Mouse (Mus musculus) limb, embryonic 11.5 days (tissue): ENCODE data around the gene Acvr2b. TPM values are rescaled to one million over a fixed set of nuclear protein-coding genes. Genes with fewer than 3 reads are reported as not detected.

Experiments used
- ATAC-seq: fragments of 200-750 bp; cut with Nextera tagmentation; 2 replicates; pipeline ENCODE4 v1.8.0; 2017; ENCODE audit warnings: low read depth; ENCODE audit not compliant: insufficient number of reproducible peaks, low FRiP score, low TSS enrichment
- DNase-seq: peaks from one replicate; pipeline ENCODE4 v3.0.0-alpha.2; 2015; ENCODE audit warnings: low spot score
- H3K27ac ChIP-seq: fragments of 300-500 bp; sonication (generic); replicated peaks from 2 replicates; pipeline ENCODE4 v1.5.1; 2014; ENCODE audit warnings: low read depth, mild to moderate bottlenecking, low read length
- H3K27me3 ChIP-seq: fragments of 300-500 bp; sonication (generic); 2 replicates; pipeline ENCODE4 v1.6.1; 2014; ENCODE audit warnings: mild to moderate bottlenecking, low read length, mixed read lengths; ENCODE audit not compliant: control insufficient read depth, insufficient read depth
- H3K36me3 ChIP-seq: fragments of 300-500 bp; sonication (generic); 2 replicates; pipeline ENCODE4 v1.6.1; 2014; ENCODE audit warnings: mild to moderate bottlenecking, low read length, moderate library complexity, mixed read lengths; ENCODE audit not compliant: control insufficient read depth, insufficient read depth
- H3K4me1 ChIP-seq: fragments of 300-500 bp; sonication (generic); 2 replicates; pipeline ENCODE4 v1.6.1; 2014; ENCODE audit warnings: low read length, mixed read lengths; ENCODE audit not compliant: control insufficient read depth, insufficient read depth
- H3K4me2 ChIP-seq: fragments of 300-500 bp; sonication (generic); 2 replicates; pipeline ENCODE4 v1.6.1; 2014; ENCODE audit warnings: low read depth, mild to moderate bottlenecking, moderate library complexity; ENCODE audit not compliant: severe bottlenecking
- H3K4me3 ChIP-seq: fragments of 300-500 bp; sonication (generic); 2 replicates; pipeline ENCODE4 v1.5.1; 2014; ENCODE audit warnings: low read depth, low read length
- H3K9ac ChIP-seq: fragments of 300-500 bp; sonication (generic); 2 replicates; pipeline ENCODE4 v1.6.1; 2014; ENCODE audit warnings: mild to moderate bottlenecking, low read length
- H3K9me3 ChIP-seq: fragments of 300-500 bp; sonication (generic); 2 replicates; pipeline ENCODE4 v1.6.1; 2016; ENCODE audit warnings: low read length; ENCODE audit not compliant: control insufficient read depth
- WGBS: fragments of 180-500 bp; shearing (Covaris S2); extraction: QIAGEN DNeasy Blood & Tissue Kit; methylation state at CpG from one replicate; pipeline ENCODE4 v1.1.7; 2014; 5-methylcytosine and 5-hydroxymethylcytosine counted together
- polyA plus RNA-seq: library from polyadenylated mRNA; unstranded; fragments of >200 nt; fragmentation: Nextera tagmentation; extraction: Ambion mirVana; gene quantifications from 2 replicates; pipeline ENCODE4 v1.2.1, GENCODE M21; 2014

Gene Acvr2b
- polyA plus RNA-seq, 1 experiment from 2014 or later = 62.0 TPM

DNA sequence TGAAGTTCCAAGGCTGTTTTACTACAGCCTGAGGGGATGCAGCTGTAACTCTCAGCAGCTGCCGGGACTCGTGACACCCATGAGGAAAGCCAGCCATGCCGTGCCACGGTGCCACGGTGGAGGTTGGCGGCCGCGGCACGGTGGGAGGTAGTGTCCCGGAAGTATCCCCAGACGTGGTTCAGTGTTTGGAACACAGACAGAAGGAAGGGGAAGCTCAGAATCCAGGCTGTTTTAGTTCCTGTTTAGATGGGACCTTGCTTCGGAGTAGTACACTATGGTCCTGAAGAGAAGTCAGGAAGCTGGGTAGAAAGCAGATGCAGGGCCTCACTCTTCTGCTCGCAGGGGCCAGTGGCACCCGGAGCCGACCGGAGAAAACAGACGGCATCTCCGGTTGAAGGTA lies 16.1 kb downstream of the Acvr2b start:
- Histone ChIP-seq H3K27me3 (no peaks in the 10 kb centered on the region), H3K9ac (no peak overlapping the region), H3K4me1 (no peaks in the 10 kb centered on the region), H3K4me3 (no peak overlapping the region), H3K9me3 (no peaks in the 10 kb centered on the region), H3K4me2 (no peak overlapping the region), H3K36me3 (no peaks in the 10 kb centered on the region), H3K27ac (no peak overlapping the region)
- ATAC-seq (no peak), DNase-seq (no peak)
- 83% methylated on average over 18 of the region's 18 CpGs for WGBS

DNA sequence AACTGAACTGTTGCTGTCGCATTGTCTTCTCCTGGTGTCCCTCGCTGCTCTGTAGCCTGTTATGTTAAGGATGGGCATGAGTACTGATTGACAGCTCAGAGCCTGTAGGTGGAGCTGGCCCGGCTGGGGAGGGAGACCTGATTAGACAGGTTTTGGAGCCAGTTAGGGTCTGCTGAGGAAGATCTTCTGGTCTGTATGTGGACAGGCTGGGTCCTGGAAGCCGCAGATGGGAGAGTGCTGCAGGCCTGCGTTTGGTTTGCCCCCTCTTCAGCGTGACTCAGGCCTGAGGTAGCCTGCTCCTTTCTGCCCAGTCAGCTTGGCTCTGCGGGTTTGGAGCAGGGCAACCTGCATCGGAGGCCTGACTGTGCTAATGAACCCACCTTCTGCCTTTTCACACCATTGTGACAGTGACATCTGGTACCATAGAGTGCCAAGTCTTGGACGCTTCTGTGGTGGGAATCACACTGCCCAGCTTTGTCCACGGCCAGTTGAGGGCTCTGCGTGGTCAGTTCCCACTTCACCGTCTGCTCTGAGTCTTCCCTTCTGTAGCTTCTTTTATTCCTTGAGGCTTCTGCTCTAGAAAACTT lies 18.0 kb downstream of the Acvr2b start:
- H3K4me3 ChIP-seq = no peak overlapping the region
- H3K9ac ChIP-seq = no peak overlapping the region
- H3K9me3 ChIP-seq = no peaks in the 10 kb centered on the region
- peaks cover 7% of the 10 kb centered on the region for H3K4me1 ChIP-seq
- ATAC-seq (no peak), DNase-seq (no peak)
- H3K27ac ChIP-seq = no peak overlapping the region
- H3K27me3 ChIP-seq = no peaks in the 10 kb centered on the region
- 82% methylated on average over 12 of the region's 12 CpGs for WGBS
- no peaks in the 10 kb centered on the region for H3K36me3 ChIP-seq
- H3K4me2 ChIP-seq = no peak overlapping the region

DNA sequence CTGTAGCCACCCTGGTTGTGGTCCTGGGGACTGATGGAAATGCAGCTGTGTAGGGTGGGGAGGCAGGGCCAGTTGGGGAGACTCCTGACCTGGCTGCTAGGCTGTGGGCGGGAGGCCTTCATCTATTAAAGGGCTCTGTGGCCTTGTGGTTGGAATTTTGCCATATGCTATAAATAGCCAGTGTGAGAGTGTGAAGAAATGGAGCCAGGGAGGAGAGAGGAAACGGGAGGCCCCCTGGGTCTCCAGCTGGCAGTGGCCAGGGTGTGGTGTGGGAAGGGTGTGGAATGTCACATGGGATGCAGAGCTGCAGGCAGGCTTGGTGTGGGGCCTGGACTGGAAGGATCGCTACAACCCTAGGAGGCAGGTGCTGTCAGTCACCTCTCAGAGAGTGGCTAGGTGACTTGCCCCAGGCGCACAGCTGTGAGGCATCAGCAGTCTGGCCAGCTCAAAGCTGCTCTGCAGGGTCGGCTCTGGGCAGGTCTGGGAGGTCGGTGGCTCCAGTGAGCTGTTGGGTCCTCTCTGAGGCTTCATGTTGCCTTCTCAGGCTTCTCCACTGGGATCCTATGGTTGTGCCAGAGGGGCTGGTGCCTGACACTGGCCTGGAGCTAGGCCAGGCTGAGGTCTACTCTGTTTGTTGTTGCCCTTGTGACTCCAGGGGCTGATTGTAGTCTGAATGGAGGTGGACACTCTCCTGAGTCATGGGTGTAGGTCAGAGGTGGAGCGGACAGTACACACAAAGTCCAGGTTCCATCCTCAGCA lies 23.5 kb downstream of the Acvr2b start:
- H3K4me3 ChIP-seq = no peak overlapping the region
- peaks cover 9% of the 10 kb centered on the region for H3K36me3 ChIP-seq
- WGBS = 38% methylated on average over 7 of the region's 7 CpGs
- no peak overlapping the region for H3K27ac ChIP-seq
- DNase-seq (peak; percentile 37), ATAC-seq (peak; percentile 59)
- H3K4me2 ChIP-seq = no peak overlapping the region
- no peak overlapping the region for H3K9ac ChIP-seq
- no peaks in the 10 kb centered on the region for H3K27me3 ChIP-seq
- peaks cover 18% of the 10 kb centered on the region for H3K4me1 ChIP-seq
- H3K9me3 ChIP-seq = no peaks in the 10 kb centered on the region

DNA sequence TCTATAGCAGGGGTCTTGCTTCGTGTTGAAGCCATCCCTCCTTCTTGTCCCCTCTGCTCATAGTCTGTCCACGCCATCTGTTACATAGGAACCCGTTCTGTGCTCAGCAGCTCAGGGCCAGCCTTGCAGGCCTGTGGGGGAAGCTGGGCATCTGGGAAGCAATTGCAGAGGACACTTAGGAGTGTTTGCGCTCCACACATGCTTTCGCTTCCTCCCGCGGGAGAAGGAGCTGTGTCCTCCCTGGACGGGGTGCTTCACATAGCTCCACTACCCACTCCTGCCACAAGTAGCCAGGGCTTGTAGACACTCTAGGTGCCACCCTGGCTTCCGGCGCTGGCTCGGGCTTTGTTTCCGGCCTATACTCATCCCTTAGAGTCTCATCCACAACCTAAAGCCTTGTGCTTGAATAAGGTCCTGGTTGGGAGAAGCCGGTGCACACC lies 24.1 kb downstream of the Acvr2b start:
- Histone ChIP-seq H3K4me3 (no peak overlapping the region), H3K9me3 (no peaks in the 10 kb centered on the region), H3K36me3 (peaks cover 9% of the 10 kb centered on the region), H3K4me1 (peaks cover 18% of the 10 kb centered on the region), H3K27ac (no peak overlapping the region), H3K27me3 (no peaks in the 10 kb centered on the region), H3K9ac (no peak overlapping the region), H3K4me2 (no peak overlapping the region)
- no peak for DNase-seq
- 89% methylated on average over 13 of the region's 13 CpGs for WGBS
- ATAC-seq = no peak

DNA sequence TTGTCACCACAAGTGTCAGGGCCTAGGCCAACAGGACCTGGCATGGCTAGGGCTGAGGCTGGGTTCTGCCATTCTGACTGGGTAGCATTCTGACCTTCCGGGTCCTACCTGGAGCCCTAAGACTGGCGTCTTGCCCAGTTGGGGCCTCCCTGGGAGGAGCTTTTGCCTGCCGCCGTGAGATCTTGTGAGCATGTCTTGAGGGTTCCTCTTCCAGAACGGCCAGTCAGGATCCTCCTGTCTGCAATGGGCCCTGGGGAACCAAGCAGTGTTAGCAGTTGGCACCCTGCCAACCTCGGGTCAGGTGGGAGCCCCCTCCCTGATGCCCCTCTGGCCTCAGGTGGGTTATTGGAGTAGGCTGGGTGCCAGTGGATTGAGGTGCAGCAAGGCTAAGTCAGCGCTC lies 24.6 kb downstream of the Acvr2b start:
- ATAC-seq (no peak), DNase-seq (no peak)
- Histone ChIP-seq H3K27me3 (no peaks in the 10 kb centered on the region), H3K9ac (no peak overlapping the region), H3K36me3 (peaks cover 9% of the 10 kb centered on the region), H3K4me2 (no peak overlapping the region), H3K9me3 (no peaks in the 10 kb centered on the region), H3K4me3 (no peak overlapping the region), H3K4me1 (peaks cover 18% of the 10 kb centered on the region), H3K27ac (no peak overlapping the region)
- WGBS = 82% methylated on average over 7 of the region's 7 CpGs

DNA sequence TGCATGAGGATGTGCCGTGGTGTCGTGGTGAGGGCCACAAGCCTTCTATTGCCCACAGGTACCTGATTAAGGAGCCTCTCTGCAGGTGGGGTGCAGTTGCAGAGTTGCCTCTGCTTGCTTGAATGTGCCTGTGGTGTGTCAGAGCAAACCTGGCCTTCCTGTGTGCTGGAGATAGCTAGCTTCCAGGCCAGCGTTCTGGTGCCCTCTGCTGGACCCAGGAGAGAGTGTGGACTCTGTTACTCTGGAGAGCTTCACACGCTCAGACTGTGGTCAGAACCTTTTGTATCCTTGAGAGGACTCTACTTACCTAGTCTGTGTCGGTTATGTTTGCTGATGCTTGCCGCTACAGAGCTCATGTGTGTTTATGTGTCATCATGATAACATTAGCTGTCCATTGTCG lies 28.4 kb downstream of the Acvr2b start:
- WGBS = 65% methylated on average over 7 of the region's 7 CpGs

DNA sequence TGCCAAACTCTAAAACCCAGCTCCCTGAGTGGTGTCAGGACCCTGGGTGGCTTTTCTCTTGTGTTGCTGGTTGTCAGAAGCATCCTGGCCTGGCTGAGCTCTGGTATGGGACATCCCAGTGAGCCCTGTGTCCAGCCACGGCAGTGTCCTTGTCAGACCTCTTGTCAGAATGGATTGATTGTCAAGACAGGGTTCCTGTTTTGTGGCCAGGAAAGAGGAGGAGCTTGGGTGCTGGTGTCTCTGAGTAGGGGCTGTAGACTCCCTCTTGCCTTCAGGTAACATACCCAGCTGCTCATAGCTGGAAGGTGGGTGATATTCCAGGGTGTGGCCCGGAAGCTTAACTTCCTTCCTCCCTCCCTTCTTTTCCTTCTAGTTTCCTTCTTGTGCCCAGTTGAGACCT lies 33.9 kb downstream of the Acvr2b start:
- Histone ChIP-seq H3K4me1 (no peaks in the 10 kb centered on the region), H3K27me3 (no peaks in the 10 kb centered on the region), H3K9me3 (no peaks in the 10 kb centered on the region), H3K36me3 (peaks cover 12% of the 10 kb centered on the region; the same call in 1 of the 2 replicates), H3K4me3 (no peak overlapping the region), H3K4me2 (no peak overlapping the region), H3K9ac (no peak overlapping the region), H3K27ac (no peak overlapping the region)
- ATAC-seq = no peak
- no peak for DNase-seq
- WGBS = 92% methylated on average over 2 of the region's 2 CpGs

More for the DNA sequence above, 28.4 kb downstream of the Acvr2b start:
- peak; percentile 81 for DNase-seq
- Histone ChIP-seq H3K9me3 (no peaks in the 10 kb centered on the region), H3K27ac (no peak overlapping the region), H3K4me2 (no peak overlapping the region), H3K4me3 (no peak overlapping the region), H3K9ac (no peak overlapping the region), H3K4me1 (peaks cover 7% of the 10 kb centered on the region), H3K36me3 (peaks cover 14% of the 10 kb centered on the region), H3K27me3 (no peaks in the 10 kb centered on the region)
- ATAC-seq = peak; percentile 45; the same call in 1 of the 2 replicates

DNA sequence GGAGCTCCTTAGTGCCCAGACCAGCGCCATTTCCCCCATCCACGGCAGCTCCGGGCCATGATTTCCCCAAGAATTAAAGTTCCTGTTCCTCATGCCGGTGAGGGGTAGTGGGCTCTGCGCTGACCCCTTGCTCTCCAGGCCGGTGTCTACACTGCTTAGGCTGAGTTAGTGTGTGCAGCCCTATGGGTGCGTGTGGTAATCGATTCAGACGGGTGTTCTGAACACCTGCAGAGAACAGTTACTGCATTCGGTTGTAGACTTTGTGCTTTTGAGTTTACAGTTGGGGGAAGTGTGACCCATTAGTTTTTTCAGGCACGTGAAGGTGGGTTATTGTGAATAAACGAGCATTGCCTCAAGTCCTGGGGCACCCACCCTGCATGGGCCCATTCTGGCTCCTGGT lies 36.1 kb downstream of the Acvr2b start:
- H3K4me3 ChIP-seq = no peak overlapping the region
- WGBS = 90% methylated on average over 12 of the region's 12 CpGs
- no peak overlapping the region for H3K27ac ChIP-seq
- H3K9me3 ChIP-seq = no peaks in the 10 kb centered on the region
- H3K27me3 ChIP-seq = no peaks in the 10 kb centered on the region
- DNase-seq (no peak), ATAC-seq (no peak)
- H3K9ac ChIP-seq = no peak overlapping the region
- H3K4me2 ChIP-seq = no peak overlapping the region
- peaks cover 7% of the 10 kb centered on the region; the same call in 1 of the 2 replicates for H3K36me3 ChIP-seq
- no peaks in the 10 kb centered on the region for H3K4me1 ChIP-seq
